Mouse (Mus musculus): ENCODE results near the gene Plekhj1.
"Not testable (repeated sequence)": the region's sequence is repeated elsewhere in the genome, so short reads cannot be mapped to it uniquely, and the experiment has no call there.

Gene Plekhj1

DNA sequence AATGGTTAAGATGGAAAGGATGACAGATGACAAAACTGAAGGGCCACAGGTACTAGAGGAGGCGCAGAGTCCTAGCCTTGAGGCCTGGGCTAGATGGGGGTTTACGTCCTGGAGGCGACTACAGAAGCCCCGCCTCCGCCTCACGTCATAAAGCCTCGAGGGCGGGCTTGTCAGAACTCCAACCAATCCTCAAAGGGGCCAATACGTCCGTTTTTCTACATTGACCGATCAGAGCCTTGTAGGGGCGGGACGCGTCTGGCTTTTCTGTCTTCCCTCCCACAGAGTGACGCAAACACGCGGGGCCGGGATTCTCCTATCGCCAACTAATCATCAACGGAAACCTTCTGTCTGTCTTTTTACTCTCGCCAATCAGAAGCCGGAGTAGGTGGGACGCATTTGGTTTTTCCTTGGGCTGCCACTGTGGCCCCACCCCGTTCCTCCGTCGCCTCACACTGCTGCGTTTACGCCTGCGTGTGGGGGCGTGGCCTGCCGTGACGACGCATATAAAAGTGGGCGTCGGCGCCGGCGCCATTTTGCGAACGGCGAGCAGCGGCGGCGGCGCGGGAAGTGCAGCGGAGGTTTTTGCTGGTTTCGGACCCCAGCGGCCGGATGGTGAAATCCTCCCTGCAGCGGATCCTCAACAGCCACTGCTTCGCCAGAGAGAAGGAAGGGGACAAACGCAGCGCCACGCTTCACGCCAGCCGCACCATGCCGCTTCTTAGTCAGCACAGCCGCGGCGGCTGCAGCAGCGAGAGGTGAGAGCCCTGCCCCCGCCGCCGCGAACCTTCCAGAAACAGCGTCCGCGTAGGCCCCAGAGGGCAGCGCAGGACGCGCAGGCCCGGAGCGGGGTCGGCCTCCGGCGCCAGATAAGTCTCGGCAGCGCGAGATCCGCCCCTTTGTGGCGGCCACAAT lies 28.0 kb upstream of the Plekhj1 start, which contains the start of gene Oaz1:
TSS of gene Oaz1 (plus strand) at position 506 of the 912 bp plus-strand sequence.
- DNase-seq = peak; percentile 96 to 98

GRCm38 (mm10) chr10:80824827-80825226 lies 26.4 kb upstream of the Plekhj1 start:
- no peak for DNase-seq

DNA sequence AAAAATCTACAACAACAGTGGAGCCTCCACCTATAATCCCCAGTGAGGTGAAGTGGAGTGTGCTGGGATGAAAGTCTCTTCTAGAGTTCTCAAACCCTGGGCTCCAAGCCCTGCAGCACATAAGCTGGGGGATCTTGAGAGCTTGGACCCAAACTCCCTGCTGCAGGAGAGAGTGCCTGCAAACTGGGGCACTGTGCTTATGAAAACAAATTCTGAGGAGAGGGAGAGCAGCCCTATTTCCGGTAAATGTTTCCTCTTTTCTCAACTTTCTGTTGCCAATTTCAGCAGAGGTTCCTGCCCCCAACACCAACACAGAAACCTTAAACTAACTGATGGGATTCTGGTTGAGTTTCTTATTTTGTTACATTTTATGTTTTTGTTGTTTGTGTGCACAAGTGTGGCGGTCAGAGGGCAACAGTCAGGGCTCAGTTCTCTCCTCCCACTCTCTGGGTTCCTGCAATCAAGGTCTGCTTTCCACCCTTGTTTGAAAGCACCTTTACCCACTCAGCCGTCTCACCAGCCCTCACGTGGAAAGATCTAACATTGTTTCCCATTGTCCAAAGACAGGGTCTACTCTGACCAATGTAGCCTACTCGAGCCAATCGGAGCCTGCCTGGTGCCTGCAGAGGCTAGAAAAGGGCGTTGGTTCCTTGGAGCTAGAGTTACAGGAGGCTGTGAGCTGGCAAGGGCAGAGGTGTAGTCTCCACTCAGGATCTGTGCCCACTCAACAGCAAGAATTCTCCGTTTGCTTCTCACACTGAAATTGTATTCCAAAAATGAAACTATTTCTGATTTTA lies 25.6 kb upstream of the Plekhj1 start:
- DNase-seq = no peak

- no peak for DNase-seq
These were observed 24.9 kb upstream of the Plekhj1 start for GRCm38 (mm10) chr10:80823316-80823715.

- no peak for DNase-seq
These were observed 24.1 kb upstream of the Plekhj1 start for GRCm38 (mm10) chr10:80822528-80822927.

DNA sequence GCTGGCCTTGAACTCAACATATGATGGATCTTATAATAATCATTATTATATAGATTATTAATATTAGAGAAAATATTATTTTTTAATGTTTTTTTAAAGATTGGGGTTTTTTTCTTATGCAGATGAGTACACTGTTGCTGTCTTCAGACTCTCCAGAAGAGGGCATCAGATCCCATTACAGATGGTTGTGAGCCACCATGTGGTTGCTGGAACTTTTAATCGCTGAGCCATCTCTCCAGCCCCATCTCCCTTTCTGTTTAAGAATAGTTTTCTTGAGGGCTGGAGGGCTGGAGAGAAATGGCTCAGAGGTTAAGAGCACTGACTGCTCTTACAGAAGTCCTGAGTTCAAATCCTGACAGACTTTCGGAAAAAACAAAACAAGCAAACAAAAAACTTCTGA lies 23.6 kb upstream of the Plekhj1 start:
- peak in 1 of 2 experiments; percentile 56 for DNase-seq

GRCm38 (mm10) chr10:80819406-80819805 lies 21.0 kb upstream of the Plekhj1 start:
- DNase-seq = no peak

DNA sequence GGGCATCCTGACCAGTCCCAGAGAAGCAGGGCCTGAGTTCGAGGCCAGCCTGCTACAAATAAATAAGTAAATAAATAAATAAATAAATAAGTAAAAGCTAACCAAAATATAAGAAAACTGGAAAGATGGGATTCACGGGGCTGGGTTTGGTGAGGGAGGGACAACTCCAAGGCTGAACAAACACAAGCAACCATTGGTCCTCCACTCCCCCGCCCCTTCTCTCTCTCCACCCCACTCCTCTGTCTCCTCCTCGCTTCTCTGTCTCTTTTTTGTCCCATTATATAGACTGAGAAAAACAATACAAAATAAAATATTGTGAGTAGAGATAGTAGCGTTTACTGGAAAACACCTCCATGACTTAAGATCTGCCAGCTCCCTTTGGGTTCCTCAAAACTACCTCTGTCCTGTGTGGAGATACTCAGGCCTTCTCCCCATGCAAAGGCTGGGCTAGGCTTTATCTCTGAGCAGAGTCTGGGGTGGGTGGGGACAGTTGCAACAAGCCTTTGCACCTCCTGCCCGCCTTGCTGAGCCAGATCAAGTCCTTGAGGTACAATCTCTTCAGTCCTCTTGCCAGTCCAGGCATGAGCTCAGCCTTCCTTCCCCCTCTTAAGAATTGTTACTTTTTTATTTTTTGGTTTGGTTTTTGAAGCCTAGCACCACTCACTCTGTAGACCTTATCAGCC lies 20.3 kb upstream of the Plekhj1 start:
- no peak for DNase-seq

DNA sequence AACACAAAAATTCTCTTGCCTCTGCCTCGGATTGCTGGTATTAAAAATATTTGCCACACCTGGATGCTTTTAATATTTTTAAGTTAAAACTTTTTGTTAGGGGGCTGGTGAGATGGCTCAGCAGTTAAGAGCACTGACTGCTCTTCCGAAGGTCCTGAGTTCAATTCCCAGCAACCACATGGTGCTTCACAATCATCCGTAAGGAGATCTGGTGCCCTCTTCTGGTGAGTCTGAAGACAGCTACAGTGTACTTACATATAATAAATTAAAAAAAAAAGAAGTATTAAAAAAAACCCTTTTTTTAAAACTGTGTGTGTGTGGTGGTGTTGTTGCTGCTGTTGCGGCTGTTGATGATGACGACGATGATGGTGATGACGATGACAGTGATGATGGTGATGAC lies 19.5 kb upstream of the Plekhj1 start:
- DNase-seq = not testable (repeated sequence)

- no peak for DNase-seq
These were observed 18.7 kb upstream of the Plekhj1 start for GRCm38 (mm10) chr10:80817164-80817563.

- not testable (repeated sequence) for DNase-seq
These were observed 17.9 kb upstream of the Plekhj1 start for GRCm38 (mm10) chr10:80816303-80816702.

DNA sequence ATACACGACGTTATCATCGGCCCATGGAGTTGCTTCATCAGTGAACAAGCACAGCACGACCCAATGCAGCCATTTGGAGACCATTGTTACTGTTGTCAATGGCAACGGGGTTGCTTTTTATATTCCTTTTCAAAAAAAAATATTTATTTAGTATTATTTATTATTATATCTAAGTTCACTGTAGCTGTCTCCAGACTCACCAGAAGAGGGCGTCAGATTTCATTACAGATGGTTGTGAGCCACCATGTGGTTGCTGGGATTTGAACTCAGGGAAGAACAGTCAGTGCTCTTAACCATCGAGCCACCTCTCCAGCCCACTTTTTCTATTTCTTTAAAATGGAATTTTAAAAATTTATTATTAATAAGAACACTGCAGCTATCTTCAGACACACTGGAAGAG lies 16.4 kb upstream of the Plekhj1 start:
- no peak for DNase-seq

DNA sequence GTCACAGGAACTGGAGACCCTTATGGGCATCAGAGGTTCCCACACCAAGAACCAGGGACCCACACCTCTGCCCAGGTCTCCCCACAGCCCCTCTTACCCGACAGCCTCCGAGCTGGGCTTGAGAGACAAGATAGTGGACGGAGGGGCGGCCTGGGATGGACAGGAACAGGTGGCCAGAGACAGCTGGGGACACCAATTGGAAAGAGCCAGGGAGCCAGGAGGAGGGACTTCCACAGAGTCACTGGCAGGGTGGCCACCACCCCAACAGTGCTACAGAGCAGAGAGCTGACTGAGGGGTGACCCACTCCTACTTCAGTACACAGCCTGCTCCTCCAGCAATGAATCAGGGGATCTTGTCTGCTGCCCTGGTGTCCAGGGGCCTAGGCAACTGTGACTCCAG lies 14.9 kb upstream of the Plekhj1 start, which contains the start of gene Jsrp1:
TSS of gene Jsrp1 (minus strand) at position 133 of the 400 bp plus-strand sequence.
- DNase-seq = no peak

DNA sequence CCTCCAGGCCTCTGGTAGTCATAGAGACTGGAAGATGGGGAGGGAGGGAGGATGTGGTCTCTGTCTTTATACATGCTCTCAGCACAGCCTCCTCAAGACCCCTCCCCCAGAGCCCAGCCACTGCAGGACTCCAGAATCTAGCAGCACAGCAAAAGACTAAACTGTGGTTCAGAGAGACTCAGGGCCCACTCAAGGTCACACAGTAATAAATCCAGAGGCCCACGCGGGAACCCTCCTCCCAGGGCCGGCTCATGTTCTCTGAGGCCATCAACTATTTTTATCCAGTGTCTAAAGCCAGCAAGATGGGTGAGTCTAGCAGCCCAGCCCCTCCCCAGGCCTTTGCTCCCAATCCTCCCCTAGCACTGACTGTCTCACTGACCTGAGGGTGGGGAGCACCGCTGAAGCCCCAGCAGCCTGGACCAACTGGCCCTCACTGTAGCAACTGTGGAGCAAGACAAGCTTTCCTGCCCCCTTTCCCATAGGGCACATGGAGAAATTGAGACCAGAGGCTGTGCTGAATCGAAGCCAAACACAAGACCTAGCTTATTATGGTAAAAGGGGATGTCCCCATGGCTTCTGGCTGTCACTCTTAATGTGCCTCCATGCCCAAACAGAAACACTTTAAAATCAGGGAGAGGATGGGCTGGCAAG lies 14.1 kb upstream of the Plekhj1 start:
- no peak for DNase-seq

GRCm38 (mm10) chr10:80810084-80810483 lies 11.7 kb upstream of the Plekhj1 start:
- no peak for DNase-seq

- DNase-seq = no peak
These were observed 10.7 kb upstream of the Plekhj1 start for GRCm38 (mm10) chr10:80808985-80809632.

DNA sequence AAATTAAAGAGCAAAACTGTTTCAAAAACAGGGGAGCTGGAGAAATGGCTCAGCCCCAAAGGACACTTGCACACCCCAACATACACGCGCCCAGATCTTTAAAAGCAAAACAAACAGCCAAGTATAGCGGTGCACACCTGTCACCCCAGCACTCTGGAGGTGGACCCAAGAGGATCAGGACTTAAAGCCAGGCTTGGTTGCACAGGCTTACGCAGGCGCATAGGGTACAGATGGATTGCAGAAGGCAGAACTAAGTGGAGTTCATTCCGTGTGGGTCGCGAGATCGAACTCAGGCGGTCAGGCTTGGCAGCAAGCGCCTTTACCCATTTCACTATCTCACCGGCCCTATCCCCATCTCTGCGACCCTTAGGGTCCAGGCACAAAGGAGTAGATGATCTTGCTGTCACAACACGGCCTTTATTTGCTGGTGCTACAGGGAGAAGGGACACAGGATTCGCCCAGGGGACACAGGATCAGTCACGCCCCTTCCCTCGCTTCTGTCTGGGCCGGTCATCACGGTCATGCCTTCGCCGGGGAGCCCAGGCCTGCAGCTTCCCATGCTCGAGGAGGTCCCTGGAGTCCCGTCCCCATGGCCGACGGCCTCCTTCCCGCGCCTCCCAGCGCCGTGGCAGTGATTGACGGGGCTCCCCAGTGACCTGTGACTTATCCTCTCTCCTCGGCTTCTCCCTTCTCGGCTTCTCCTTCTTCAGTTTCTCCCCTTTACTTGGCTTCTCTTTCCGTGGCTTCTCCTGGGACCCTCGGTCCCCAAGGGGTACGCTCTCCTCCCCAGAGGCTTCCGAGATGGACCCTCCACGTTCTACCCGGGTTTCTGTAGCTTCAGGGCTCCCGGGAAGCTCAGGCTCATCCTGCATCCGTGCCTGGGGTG lies 9.9 kb upstream of the Plekhj1 start:
- DNase-seq = no peak

DNA sequence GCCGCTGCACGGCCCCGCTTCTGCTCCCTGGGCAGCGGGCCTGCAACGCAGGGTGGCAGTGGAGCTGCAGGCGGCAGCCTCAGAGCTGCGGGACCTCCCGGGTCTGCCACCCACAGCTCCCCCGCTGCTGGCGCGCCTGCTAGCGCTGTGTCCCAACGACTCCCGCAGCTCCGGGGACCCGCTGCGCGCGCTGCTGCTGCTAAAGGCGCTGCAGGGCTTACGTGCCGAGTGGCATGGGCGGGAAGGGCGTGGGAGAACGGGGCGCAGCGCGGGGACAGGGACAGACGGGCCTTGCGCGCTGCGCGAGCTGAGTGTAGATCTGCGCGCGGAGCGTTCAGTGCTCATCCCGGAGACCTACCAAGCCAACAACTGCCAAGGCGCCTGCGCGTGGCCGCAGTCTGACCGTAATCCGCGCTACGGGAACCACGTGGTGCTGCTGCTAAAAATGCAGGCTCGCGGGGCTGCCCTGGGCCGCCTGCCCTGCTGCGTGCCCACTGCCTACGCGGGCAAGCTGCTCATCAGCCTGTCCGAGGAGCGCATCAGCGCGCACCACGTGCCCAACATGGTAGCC lies 8.7 kb upstream of the Plekhj1 start:
- DNase-seq = peak; percentile 87 to 90

DNA sequence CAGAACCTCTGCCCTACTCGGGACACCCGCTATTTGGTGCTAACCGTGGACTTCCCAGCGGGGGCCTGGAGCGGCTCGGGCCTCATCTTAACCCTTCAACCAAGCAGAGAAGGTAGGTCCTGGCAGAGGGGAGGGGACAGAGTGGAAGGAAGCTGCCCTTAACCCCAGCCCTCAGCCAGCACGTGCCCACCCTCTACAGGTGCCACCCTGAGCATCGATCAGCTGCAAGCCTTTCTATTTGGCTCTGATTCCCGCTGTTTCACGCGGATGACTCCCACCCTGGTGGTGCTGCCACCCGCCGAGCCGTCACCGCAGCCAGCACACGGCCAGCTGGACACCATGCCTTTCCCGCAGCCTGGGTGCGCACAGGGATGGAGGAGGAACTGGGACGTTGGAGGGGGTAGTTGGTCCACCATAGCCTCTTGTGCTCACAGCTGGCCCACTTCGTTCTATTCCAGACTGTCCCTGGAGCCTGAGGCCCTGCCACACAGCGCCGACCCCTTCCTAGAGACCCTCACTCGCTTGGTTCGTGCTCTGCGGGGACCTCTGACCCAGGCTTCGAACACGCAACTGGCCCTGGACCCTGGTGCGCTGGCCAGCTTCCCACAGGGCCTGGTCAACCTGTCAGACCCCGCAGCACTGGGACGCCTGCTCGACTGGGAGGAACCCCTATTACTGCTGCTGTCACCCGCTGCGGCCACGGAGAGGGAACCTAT lies 8.1 kb upstream of the Plekhj1 start:
- DNase-seq = peak in 1 of 2 experiments; percentile 38

- peak; percentile 89 to 90 for DNase-seq
These were observed 7.5 kb upstream of the Plekhj1 start for GRCm38 (mm10) chr10:80805925-80806324.
